Mouse (Mus musculus): ENCODE results near the gene Gin1. TPM values are rescaled to one million over a fixed set of nuclear protein-coding genes. Genes with fewer than 3 reads are reported as not detected.

Gene Gin1
- polyA plus RNA-seq, 1 experiment from 2014 or later, result 20.2 TPM

GRCm38 (mm10) chr1:97834354-97834822, 64.4 kb downstream of the Gin1 start:
- 80% methylated on average over 5 of the region's 5 CpGs for WGBS (ENCODE audit: insufficient replicate concordance)
- Histone ChIP-seq H3K9ac (no peak overlapping the region), H3K4me1 (no peaks in the 10 kb centered on the region), H3K36me3 (no peaks in the 10 kb centered on the region), H3K27ac (no peak overlapping the region), H3K9me3 (replicated peaks) (no peaks in the 10 kb centered on the region), H3K4me3 (no peak overlapping the region), H3K27me3 (replicated peaks) (no peaks in the 10 kb centered on the region), H3K4me2 (no peak overlapping the region)
- no peak for ATAC-seq

Other genes starting within 250 kb of the Gin1 start
- gene D1Ertd622e, start 108.1 kb upstream of the Gin1 start, polyA plus RNA-seq (2016; fragmentation: Nextera tagmentation; extraction: Ambion mirVana), result 41.7 and 42.4 TPM in 2 replicates
- 22.7 and 23.7 TPM in 2 replicates for gene Ppip5k2, start 239 bp downstream of the Gin1 start, polyA plus RNA-seq (2016; fragmentation: Nextera tagmentation; extraction: Ambion mirVana)

All from liver, embryonic 12.5 days (tissue).